ENCODE assay signal across 10 mouse cellular contexts in the genomic region with DNA sequence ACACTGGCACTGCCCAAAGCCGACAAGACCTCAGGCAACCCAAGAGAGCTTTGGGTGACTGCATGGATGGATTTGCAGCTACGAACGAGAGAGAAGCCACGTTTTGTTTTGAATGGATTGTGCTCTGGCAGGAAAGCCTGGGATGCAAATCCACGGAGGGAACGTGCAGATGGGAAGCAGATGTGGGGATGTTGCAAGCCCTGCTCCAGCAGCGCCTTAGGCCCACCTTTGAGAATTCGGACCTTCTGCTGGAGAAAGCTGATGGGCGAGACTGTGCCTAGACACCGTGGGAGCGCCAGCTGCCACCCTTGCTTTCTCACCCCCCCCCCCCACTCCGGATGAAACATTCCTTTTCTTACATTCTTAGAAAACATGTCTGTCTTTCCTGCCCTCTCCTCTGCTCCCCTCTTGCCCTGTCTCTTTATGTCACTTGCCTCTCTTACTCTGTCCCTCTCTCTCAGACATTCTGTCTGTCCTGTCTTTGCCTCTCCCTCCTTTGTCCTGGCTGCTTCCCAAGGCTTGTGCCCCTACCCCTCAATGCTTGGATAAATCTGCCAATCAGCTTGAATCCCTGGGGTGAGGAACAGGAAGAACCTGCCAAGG. TPM values are rescaled to one million over a fixed set of nuclear protein-coding genes. Genes with fewer than 3 reads are reported as not detected.
DNase-seq lines count a peak whose midpoint lies in the region; ATAC-seq and TF ChIP-seq lines count a peak whose summit lies in the region.
"Had no signal": no experiment of that assay in that cellular context is flagged by ENCODE, and none has a peak within 500 bp of the region (broad histone marks: within the 10 kb centered on the region; RNA-seq: fewer than 3 reads in every experiment).

No protein-coding gene starts in this region.

- H3K27ac ChIP-seq in midbrain, embryonic 10.5 days (replicated peaks): peak overlapping the region; percentile 33; the same call in 1 of the 2 replicates
- H3K27ac ChIP-seq in midbrain, embryonic 16.5 days (ENCODE audit: low read length): no peak overlapping the region
- H3K27ac ChIP-seq in limb, embryonic 11.5 days (replicated peaks; ENCODE audit: low read depth, low read length): no peak overlapping the region
- peak overlapping the region; percentile 53 for H3K27ac ChIP-seq in stomach, postnatal 0 days (replicated peaks)
- H3K27ac ChIP-seq: liver, embryonic 14.5 days had no signal

- no peak for DNase-seq in midbrain, embryonic 10.5 days (ENCODE audit: low spot score)
- DNase-seq in gastrocnemius, postnatal 36 days: peak; percentile 25 to 27
- DNase-seq in limb, embryonic 11.5 days (ENCODE audit: low spot score): peak; percentile 50
- DNase-seq in stomach, postnatal 0 days (ENCODE audit: low spot score): no peak
- DNase-seq in right cerebral cortex, adult 18-20 months: no peak
- no peak for DNase-seq in left cerebral cortex, postnatal 10 days (ENCODE audit: extremely low spot score in 1 of 2, low spot score in 2 of 2)

- 74% methylated on average over 12 of the region's 12 CpGs for WGBS in midbrain, embryonic 10.5 days
- WGBS in midbrain, embryonic 16.5 days: 72% methylated on average over 12 of the region's 12 CpGs
- 52% methylated on average over 12 of the region's 12 CpGs for WGBS in limb, embryonic 11.5 days
- WGBS in stomach, postnatal 0 days: 54% methylated on average over 11 of the region's 12 CpGs

- no peak overlapping the region for H3K4me3 ChIP-seq in midbrain, embryonic 10.5 days
- H3K4me3 ChIP-seq in midbrain, embryonic 16.5 days (ENCODE audit: low read depth, low read length): no peak overlapping the region
- H3K4me3 ChIP-seq in limb, embryonic 11.5 days (ENCODE audit: low read depth, low read length): no peak overlapping the region
- no peak overlapping the region for H3K4me3 ChIP-seq in stomach, postnatal 0 days (ENCODE audit: low read depth, low read length)

- no peak for TF ChIP-seq EP300 in stomach, postnatal 0 days (optimal IDR thresholded peaks at IDR 0.05)

- H3K4me2 ChIP-seq in midbrain, embryonic 16.5 days (ENCODE audit: low read length): no peak overlapping the region
- no peak overlapping the region for H3K4me2 ChIP-seq in limb, embryonic 11.5 days (ENCODE audit: low read depth, severe bottlenecking)
- H3K4me2 ChIP-seq in stomach, postnatal 0 days (replicated peaks; ENCODE audit: low read depth): no peak overlapping the region

- no peak for ATAC-seq in midbrain, embryonic 16.5 days
- ATAC-seq in limb, embryonic 11.5 days (ENCODE audit: insufficient number of reproducible peaks, low FRiP score, low TSS enrichment, low read depth): no peak
- peak; percentile 42; the same call in 1 of the 2 replicates for ATAC-seq in stomach, postnatal 0 days (ENCODE audit: low FRiP score, low TSS enrichment)
- no peak for ATAC-seq in erythroblast, adult 5-6 weeks (replicated peaks; ENCODE audit: low FRiP score, poor library complexity, severe bottlenecking)

- no peak overlapping the region for H3K9ac ChIP-seq in midbrain, embryonic 16.5 days (ENCODE audit: low read depth, low read length)
- no peak overlapping the region for H3K9ac ChIP-seq in limb, embryonic 11.5 days (ENCODE audit: low read length)
- no peak overlapping the region for H3K9ac ChIP-seq in stomach, postnatal 0 days (ENCODE audit: low read length)
- H3K9ac ChIP-seq: liver, embryonic 14.5 days had no signal

- no peaks in the 10 kb centered on the region for H3K36me3 ChIP-seq in midbrain, embryonic 10.5 days
- no peaks in the 10 kb centered on the region for H3K36me3 ChIP-seq in midbrain, embryonic 16.5 days (ENCODE audit: control insufficient read depth, insufficient read depth, low read length)
- no peaks in the 10 kb centered on the region for H3K36me3 ChIP-seq in limb, embryonic 11.5 days (ENCODE audit: control insufficient read depth, insufficient read depth, low read length)
- H3K36me3 ChIP-seq in stomach, postnatal 0 days (ENCODE audit: control insufficient read depth, insufficient read depth, low read length): no peaks in the 10 kb centered on the region
- H3K36me3 ChIP-seq: G1E had no signal

- H3K9me3 ChIP-seq in midbrain, embryonic 10.5 days (replicated peaks): no peaks in the 10 kb centered on the region
- H3K9me3 ChIP-seq in midbrain, embryonic 16.5 days (replicated peaks; ENCODE audit: control insufficient read depth, low read length, poor library complexity, severe bottlenecking): no peaks in the 10 kb centered on the region
- H3K9me3 ChIP-seq in limb, embryonic 11.5 days (ENCODE audit: control insufficient read depth, low read length): no peaks in the 10 kb centered on the region
- H3K9me3 ChIP-seq in stomach, postnatal 0 days (ENCODE audit: control insufficient read depth, low read length): no peaks in the 10 kb centered on the region
- H3K9me3 ChIP-seq: G1E had no signal

- no peak for TF ChIP-seq CTCF in stomach, postnatal 0 days (IDR thresholded peaks at IDR 0.05; ENCODE audit: low read depth)

- H3K27me3 ChIP-seq in midbrain, embryonic 10.5 days (ENCODE audit: low read depth, poor library complexity, severe bottlenecking): no peaks in the 10 kb centered on the region
- H3K27me3 ChIP-seq in midbrain, embryonic 16.5 days (ENCODE audit: control insufficient read depth, insufficient read depth, low read depth, low read length): no peaks in the 10 kb centered on the region
- H3K27me3 ChIP-seq in limb, embryonic 11.5 days (ENCODE audit: control insufficient read depth, insufficient read depth, low read length): no peaks in the 10 kb centered on the region
- H3K27me3 ChIP-seq in stomach, postnatal 0 days (ENCODE audit: control insufficient read depth, insufficient read depth, low read length): no peaks in the 10 kb centered on the region

- peaks cover 17% of the 10 kb centered on the region; the same call in 1 of the 2 replicates for H3K4me1 ChIP-seq in midbrain, embryonic 10.5 days
- H3K4me1 ChIP-seq in midbrain, embryonic 16.5 days (ENCODE audit: control insufficient read depth, insufficient read depth, low read length): no peaks in the 10 kb centered on the region; the same call in 1 of the 2 replicates
- peaks cover 6% of the 10 kb centered on the region for H3K4me1 ChIP-seq in limb, embryonic 11.5 days (ENCODE audit: control insufficient read depth, insufficient read depth, low read length)
- H3K4me1 ChIP-seq in stomach, postnatal 0 days (replicated peaks; ENCODE audit: control insufficient read depth, insufficient read depth): no peaks in the 10 kb centered on the region

- intact Hi-C loops in gastrocnemius, postnatal 36 days (cut with DNase I): no loop called here
- intact Hi-C loops in left cerebral cortex, postnatal 10 days (cut with DNase I): no loop called here

RNA-seq across cellular contexts. Expression of gene Ltbp2, which starts 30.8 kb away (rescaled TPM):
- polyA plus RNA-seq in midbrain, embryonic 10.5 days (2016; fragmentation: Nextera tagmentation; extraction: Ambion mirVana): 0.11 and 0.22 TPM in 2 replicates
- polyA plus RNA-seq in midbrain, embryonic 16.5 days (2015; fragmentation: Nextera tagmentation; extraction: Ambion mirVana): 0.11 TPM in 1 of 2 replicates, not detected in the other
- total RNA-seq in gastrocnemius, postnatal 36 days (2021): 1 to 10 TPM in 1 of 2 experiments, under 1 TPM in 1; 0.48 to 1.5 TPM
- polyA plus RNA-seq in limb, embryonic 11.5 days (2014; fragmentation: Nextera tagmentation; extraction: Ambion mirVana): 0.20 and 0.23 TPM in 2 replicates
- 1.3 and 1.4 TPM in 2 replicates for polyA plus RNA-seq in stomach, postnatal 0 days (2015; fragmentation: Nextera tagmentation; extraction: Ambion mirVana)
- 0.19 TPM in 1 of 2 replicates, not detected in the other for total RNA-seq in erythroblast, adult 5-6 weeks (2015; ENCODE audit: low replicate concordance)
- 0.14 and 2.4 TPM in 2 replicates for total RNA-seq in erythroblast, adult 5-6 weeks (2017; ENCODE audit: low replicate concordance)
- total RNA-seq in left cerebral cortex, postnatal 10 days (2021): 1 to 10 TPM; 1.4 to 2.0 TPM
- polyA plus RNA-seq: G1E had no signal

Comparison
In these comparisons a context has a peak if more than half of its experiments do, and no peak if none do; other contexts are left out.
1. H3K27ac ChIP-seq: peak in midbrain, embryonic 10.5 days (single experiment) and stomach, postnatal 0 days (single experiment); none in midbrain, embryonic 16.5 days (single experiment) and limb, embryonic 11.5 days (single experiment).
2. DNase-seq: peak in gastrocnemius, postnatal 36 days (2 of 2) and limb, embryonic 11.5 days (single experiment); none in midbrain, embryonic 10.5 days (single experiment), stomach, postnatal 0 days (single experiment), right cerebral cortex, adult 18-20 months (single experiment) and left cerebral cortex, postnatal 10 days (0 of 2).